Mouse (Mus musculus): Measurements from ENCODE around the gene Smap1. TPM values are rescaled to one million over a fixed set of nuclear protein-coding genes. Genes with fewer than 3 reads are reported as not detected.

Gene Smap1
- total RNA-seq, 2 experiments from 2014 or later = 28.7 to 63.1 TPM

GRCm38 (mm10) chr1:23922530-23922884 is 390 bp upstream of the Smap1 start:
- ATAC-seq (ENCODE audit: poor library complexity, severe bottlenecking) = no peak

DNA sequence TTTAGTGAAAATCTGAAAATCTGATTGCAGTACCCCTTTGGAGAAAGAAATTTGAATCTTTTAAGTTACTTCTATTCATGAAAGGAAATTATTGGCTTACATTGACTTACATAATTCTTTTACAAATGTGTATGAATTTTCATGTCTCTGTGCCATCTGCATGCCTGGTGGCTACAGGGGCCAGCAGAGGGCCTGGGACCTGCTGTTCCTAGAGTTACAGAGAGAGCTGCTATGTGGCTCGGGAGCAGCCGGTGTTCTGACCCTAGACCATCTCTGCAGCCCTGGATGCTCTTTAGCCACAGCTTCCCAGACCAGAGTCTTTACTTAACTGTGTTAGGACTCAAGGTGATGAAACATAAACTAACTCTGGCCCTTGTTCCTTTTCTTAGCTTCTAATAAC is 1.8 kb downstream of the Smap1 start:
- ATAC-seq (ENCODE audit: poor library complexity, severe bottlenecking) = no peak

DNA sequence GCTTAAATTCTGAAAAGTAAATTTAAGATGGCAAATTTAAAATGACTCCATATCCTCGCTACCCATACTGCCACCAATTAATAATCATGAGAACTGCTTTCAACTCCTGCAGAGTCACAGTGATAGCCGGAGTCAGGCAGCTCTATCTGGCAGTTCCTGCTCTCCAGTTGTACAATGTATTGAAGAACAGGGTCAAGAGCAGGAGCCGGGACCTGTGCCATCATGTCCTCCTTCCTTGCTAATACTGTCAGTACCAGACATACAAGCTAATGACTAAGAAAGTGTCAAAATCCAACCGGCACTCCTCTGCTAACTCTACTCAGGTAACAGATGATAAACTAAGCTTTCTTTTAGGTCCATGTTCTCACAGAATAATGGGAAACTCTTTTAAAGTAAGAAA is 3.0 kb downstream of the Smap1 start:
- no peak for ATAC-seq (ENCODE audit: poor library complexity, severe bottlenecking)

- peak; percentile 81 for ATAC-seq (ENCODE audit: poor library complexity, severe bottlenecking)
Observed at GRCm38 (mm10) chr1:23915483-23915882, 6.6 kb downstream of the Smap1 start.

- ATAC-seq (ENCODE audit: poor library complexity, severe bottlenecking) = no peak
Observed at GRCm38 (mm10) chr1:23912988-23913387, 9.1 kb downstream of the Smap1 start.

GRCm38 (mm10) chr1:23906082-23906481 is 16.0 kb downstream of the Smap1 start:
- ATAC-seq (ENCODE audit: poor library complexity, severe bottlenecking) = 0 out of 2 replicates have a peak, but pooled peaks have one; percentile 43

- ATAC-seq (ENCODE audit: poor library complexity, severe bottlenecking) = no peak
Observed at GRCm38 (mm10) chr1:23903340-23903739, 18.8 kb downstream of the Smap1 start.

DNA sequence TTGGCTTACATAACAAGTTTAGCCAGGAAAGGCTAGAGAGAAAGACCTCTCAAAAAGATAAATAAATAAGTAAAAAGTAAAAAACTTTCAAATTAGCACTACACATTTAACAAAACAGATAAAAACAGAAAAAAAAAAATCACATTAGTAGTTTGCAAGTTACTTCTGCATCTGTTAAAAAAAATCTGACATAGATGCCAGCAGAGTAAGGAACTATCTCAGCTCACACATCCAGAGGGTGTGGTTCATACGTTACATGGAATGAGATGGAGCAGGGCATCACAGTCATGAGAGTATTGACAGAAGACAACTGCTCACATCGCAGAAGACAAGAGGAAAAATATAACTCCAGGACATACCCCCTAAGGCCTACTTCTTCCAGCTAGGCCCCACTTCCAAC is 19.4 kb downstream of the Smap1 start:
- no peak for ATAC-seq (ENCODE audit: poor library complexity, severe bottlenecking)

DNA sequence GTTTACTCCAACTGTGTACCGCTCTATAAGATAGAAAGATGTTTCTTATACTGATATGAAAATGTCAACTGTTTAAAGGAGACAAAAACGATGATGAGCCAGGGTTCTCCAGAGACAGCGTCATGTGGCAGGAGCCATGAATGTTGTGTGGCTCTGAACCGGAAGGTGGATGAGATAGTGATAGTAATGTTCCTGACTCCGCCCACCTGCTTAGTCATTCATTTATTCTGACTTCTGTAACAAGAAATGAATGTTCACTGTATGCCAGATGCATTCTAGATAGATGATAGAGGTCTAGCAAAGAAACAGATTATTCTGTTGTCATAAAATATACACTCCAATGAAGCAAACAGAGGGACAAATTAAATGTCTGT is 22.5 kb downstream of the Smap1 start:
- ATAC-seq (ENCODE audit: poor library complexity, severe bottlenecking) = no peak

DNA sequence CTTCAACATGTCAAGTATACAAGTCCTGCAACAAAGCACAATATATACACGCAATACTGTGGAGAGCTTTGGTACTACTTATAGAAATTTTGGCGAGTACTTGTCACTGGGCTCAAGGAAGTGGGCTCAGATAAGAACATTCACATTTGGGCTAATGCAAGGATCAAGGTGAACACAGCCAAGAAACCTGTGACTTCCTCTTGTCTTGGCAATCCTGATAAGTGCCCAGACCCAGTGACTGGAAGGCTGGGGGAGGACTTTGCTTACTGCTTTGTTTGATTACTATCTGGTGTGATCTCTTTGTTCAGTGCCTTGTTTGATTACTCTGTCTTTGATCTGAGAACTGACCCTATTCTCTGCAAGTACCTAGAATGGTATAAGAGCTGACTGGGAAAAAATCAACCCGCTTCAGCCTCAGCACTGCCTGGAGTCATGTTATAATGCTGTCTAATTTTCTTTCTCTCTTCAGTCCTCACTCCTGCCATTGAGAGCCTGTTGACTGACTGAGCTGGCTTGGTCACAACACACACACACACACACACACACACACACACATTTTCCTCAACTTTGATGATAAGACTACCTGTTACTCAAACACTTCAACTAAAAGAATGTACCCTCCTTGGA is 23.0 kb downstream of the Smap1 start:
- ATAC-seq (ENCODE audit: poor library complexity, severe bottlenecking) = no peak

DNA sequence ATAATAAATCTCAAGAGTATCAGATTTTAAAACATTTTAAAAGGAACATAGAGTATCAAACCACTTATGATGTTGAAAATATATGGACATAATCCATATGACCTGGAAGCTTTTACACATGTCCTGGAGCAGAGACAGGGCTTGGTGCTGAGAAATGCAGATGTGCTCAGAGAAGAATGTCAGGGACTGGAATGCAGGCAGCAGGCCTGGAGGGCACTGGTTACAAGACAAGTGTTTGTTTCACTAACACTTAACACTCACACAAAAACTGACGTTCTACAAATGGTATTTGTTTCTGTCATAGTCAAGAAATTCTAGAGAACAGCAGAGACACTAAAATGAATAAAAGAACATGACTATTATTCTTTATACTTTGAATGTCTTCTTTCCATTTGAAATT is 30.0 kb downstream of the Smap1 start:
- ATAC-seq (ENCODE audit: poor library complexity, severe bottlenecking) = no peak

GRCm38 (mm10) chr1:23884914-23885313 is 37.2 kb downstream of the Smap1 start:
- no peak for ATAC-seq (ENCODE audit: poor library complexity, severe bottlenecking)

- no peak for ATAC-seq (ENCODE audit: poor library complexity, severe bottlenecking)
Observed at GRCm38 (mm10) chr1:23884087-23884668, 37.9 kb downstream of the Smap1 start.

DNA sequence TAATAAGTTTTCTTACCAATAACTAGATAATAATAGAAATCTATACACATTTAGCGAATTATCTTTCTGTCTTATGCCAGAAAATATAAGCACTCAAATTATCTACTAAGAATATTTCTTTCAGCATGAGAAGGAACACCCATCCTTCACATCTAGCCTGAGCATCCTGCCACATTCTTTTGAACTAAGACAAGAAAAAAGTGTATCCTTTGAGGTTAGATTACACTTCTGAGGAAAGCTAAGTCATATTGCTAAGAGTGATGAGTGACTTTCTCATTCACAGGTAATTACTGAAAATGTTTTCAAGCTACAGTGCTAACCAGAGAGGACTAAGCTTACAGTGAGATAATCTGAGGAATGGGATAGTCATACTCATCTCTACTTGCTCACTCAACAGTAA is 39.4 kb downstream of the Smap1 start:
- no peak for ATAC-seq (ENCODE audit: poor library complexity, severe bottlenecking)

DNA sequence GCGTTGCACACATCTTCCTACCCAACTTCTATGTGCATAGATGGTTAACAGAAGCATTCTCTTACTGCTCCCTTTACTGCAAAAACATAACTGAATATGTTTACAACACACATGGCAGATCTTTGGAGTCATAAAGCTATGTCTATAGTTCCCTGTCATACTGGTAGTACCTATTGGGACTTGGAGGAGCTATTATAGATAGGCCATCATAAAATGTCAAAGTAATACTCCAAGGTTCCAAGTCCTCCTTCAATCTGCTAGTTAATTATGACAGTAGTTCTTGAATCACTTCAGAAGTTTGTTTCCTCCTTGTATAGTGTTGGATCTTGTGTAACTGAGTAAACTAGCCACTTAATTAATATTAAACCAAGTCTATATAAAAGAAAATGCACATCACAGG is 49.9 kb downstream of the Smap1 start:
- no peak for ATAC-seq (ENCODE audit: poor library complexity, severe bottlenecking)

- no peak for ATAC-seq (ENCODE audit: poor library complexity, severe bottlenecking)
Observed at GRCm38 (mm10) chr1:23867350-23867862, 54.7 kb downstream of the Smap1 start.

- no peak for ATAC-seq (ENCODE audit: poor library complexity, severe bottlenecking)
Observed at GRCm38 (mm10) chr1:23865566-23865965, 56.6 kb downstream of the Smap1 start.

- no peak for ATAC-seq (ENCODE audit: poor library complexity, severe bottlenecking)
Observed at GRCm38 (mm10) chr1:23860944-23861343, 61.2 kb downstream of the Smap1 start.

GRCm38 (mm10) chr1:23855623-23856022 is 66.5 kb downstream of the Smap1 start:
- no peak for ATAC-seq (ENCODE audit: poor library complexity, severe bottlenecking)

DNA sequence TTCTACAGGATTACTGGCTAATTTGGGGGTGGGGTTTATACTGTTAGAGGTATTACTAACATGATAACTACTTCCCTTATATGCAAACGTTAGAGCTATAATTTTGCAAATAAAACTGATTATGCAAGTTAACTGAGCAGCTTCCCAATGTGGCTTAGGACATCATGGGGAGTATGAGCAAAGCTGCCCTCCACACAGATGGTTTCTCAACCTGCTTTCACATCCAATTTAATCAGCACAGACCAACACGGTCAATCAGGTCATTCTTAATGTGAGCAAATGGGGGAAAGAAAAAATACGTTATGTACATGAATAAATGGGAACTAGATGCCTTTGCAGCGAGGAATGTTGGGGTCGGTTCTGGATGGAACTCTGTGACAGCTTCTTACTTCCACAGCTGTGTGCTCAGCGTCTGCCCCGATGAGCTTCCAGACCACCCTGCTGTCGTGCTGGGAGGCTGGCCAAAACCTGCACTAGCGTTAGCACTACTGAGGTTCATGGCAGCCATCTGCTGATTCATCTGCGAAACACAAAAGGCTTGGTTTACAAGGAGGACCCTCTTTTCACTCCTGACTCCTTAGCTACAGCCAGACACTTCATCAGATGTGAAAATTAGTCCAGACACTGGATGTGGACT is 76.0 kb downstream of the Smap1 start:
- no peak for ATAC-seq (ENCODE audit: poor library complexity, severe bottlenecking)

DNA sequence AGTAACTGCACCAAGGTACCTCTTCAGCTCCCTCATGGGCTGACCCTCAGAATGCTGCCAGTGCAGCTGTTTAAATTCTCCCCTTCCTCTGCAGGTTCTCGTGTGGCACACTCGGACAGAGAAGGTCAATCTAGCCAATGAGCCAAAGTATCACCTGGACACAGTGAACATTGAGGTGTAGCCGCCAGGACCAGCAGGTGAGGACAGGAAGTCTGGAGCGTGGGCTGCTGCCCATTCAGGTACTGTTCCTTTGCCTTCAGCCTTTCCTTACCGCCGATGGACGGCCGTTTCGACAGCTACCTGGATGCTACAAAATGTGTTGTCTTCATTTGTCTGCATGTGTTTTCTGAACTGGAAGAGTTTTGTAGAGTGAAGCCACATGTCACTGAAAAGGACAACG is 77.1 kb downstream of the Smap1 start:
- no peak for ATAC-seq (ENCODE audit: poor library complexity, severe bottlenecking)

- ATAC-seq (ENCODE audit: poor library complexity, severe bottlenecking) = no peak
Observed at GRCm38 (mm10) chr1:23843790-23844189, 78.3 kb downstream of the Smap1 start.
